Mouse (Mus musculus) erythroblast, embryonic 14.5 days (primary cell): ENCODE measurements around the gene Papolb.

Experiments
- GATA1 ChIP-seq: IDR thresholded peaks from 2 replicates; pipeline ENCODE4 v1.6.1; 2012; ENCODE audit warnings: low read length, inconsistent platforms, mixed read lengths
- TAL1 ChIP-seq: IDR thresholded peaks from 3 replicates; pipeline ENCODE4 v1.6.1; 2012; ENCODE audit warnings: low read length, inconsistent platforms, mixed read lengths

DNA sequence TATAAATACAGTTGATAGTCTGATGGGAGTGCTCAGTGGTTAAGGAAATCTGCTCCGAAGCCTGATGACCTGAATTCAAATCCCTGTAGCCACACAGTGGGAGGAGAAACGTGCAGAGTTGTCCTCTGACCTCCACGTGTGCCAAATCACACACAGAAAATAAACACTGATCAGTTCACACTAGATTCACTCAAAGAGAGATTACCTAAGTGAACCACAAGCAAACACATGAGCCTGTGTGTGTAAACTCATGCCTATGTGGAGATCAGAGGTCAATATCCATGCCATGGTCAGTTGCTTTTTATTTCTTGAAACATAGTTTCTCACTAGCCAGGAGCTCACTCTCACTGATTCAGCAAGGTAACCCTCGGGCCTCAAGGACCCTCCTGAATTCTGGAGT is 9.5 kb downstream of the Papolb start:
- TF ChIP-seq GATA1 (no peak), TAL1 (no peak)
